Mouse (Mus musculus) liver, adult 2 months (tissue): ENCODE measurements at regions not wholly inside any gene's neighbourhood (a gene's known extent, or its start where the extent isn't known, plus 50 kb on each side); places are given as distances from the start of the nearest gene placed in this dataset.

ENCODE experiments used
- DNase-seq: peaks from one replicate; pipeline ENCODE4 v3.0.0-alpha.2; 2011; ENCODE audit warnings: low read depth, low spot score; ENCODE audit errors: extremely low read depth
- H3K27ac ChIP-seq: fragments of 200-500 bp; replicated peaks from 2 replicates; pipeline ENCODE4 v1.5.1; 2012; ENCODE audit warnings: low read depth, mild to moderate bottlenecking, control low read depth, inconsistent platforms, low read length; ENCODE audit not compliant: insufficient read depth
- H3K27me3 ChIP-seq: fragments of 200-500 bp; 2 replicates; pipeline ENCODE4 v1.6.1; 2012; ENCODE audit warnings: mild to moderate bottlenecking, moderate library complexity, low read length, inconsistent platforms; ENCODE audit not compliant: control insufficient read depth, insufficient read depth
- H3K36me3 ChIP-seq: fragments of 200-500 bp; 2 replicates; pipeline ENCODE4 v1.6.1; 2012; ENCODE audit warnings: low read length, inconsistent platforms; ENCODE audit not compliant: control insufficient read depth, insufficient read depth
- H3K4me1 ChIP-seq: fragments of 200-500 bp; 2 replicates; pipeline ENCODE4 v1.6.1; 2011; ENCODE audit warnings: low read length; ENCODE audit not compliant: control insufficient read depth, insufficient read depth
- H3K4me3 ChIP-seq: fragments of 200-500 bp; 2 replicates; pipeline ENCODE4 v1.5.1; 2011; ENCODE audit warnings: low read depth, mild to moderate bottlenecking, control low read depth, low read length, moderate library complexity; ENCODE audit not compliant: insufficient read depth
- H3K79me2 ChIP-seq: fragments of 200-500 bp; 2 replicates; pipeline ENCODE4 v1.6.1; 2012; ENCODE audit warnings: inconsistent platforms, mild to moderate bottlenecking, low read length, moderate library complexity; ENCODE audit not compliant: control insufficient read depth, insufficient read depth
- H3K9ac ChIP-seq: fragments of 200-500 bp; 2 replicates; pipeline ENCODE4 v1.6.1; 2012; ENCODE audit warnings: low read depth, mild to moderate bottlenecking, control low read depth, inconsistent platforms, low read length
- CTCF ChIP-seq: fragments of 200-500 bp; IDR thresholded peaks from 2 replicates; pipeline ENCODE4 v1.5.1; 2011; ENCODE audit warnings: low read depth, low read length, control low read depth
- POLR2A ChIP-seq: fragments of 200-500 bp; IDR thresholded peaks from 2 replicates; pipeline ENCODE4 v1.6.1; 2011; ENCODE audit warnings: low read length, control low read depth; ENCODE audit not compliant: insufficient read depth; ENCODE audit errors: extremely low read depth
- WGBS: fragments of 180-500 bp; shearing (Covaris S2); methylation state at CpG from one replicate; pipeline ENCODE4 v1.1.7; 2018; 5-methylcytosine and 5-hydroxymethylcytosine counted together

- no peaks in the 10 kb centered on the region for H3K4me1 ChIP-seq
- no peaks in the 10 kb centered on the region for H3K27me3 ChIP-seq
- H3K4me3 ChIP-seq = no peak overlapping the region
- no peak overlapping the region for H3K27ac ChIP-seq
- TF ChIP-seq CTCF = no peak
- no peak for TF ChIP-seq POLR2A
- no peaks in the 10 kb centered on the region for H3K36me3 ChIP-seq
- H3K79me2 ChIP-seq = no peaks in the 10 kb centered on the region
- H3K9ac ChIP-seq = no peak overlapping the region
- 79% methylated on average over 5 of the region's 5 CpGs for WGBS
- no peak for DNase-seq
Observed at GRCm38 (mm10) chr13:38714838-38715237, 56.0 kb upstream of the Eef1e1 start.
